Mouse (Mus musculus) embryonic fibroblast, embryonic 13.5 days (primary cell): ENCODE measurements around the gene Entr1. TPM values are rescaled to one million over a fixed set of nuclear protein-coding genes. Genes with fewer than 3 reads are reported as not detected.

ENCODE experiments used
- H3K27ac ChIP-seq: 2 replicates; pipeline ENCODE4 v1.5.1; 2012; ENCODE audit warnings: low read length, control low read depth, inconsistent platforms; ENCODE audit not compliant: insufficient read depth
- H3K4me1 ChIP-seq: 2 replicates; pipeline ENCODE4 v1.6.1; 2011; ENCODE audit warnings: low read length; ENCODE audit not compliant: control insufficient read depth, insufficient read depth
- H3K4me3 ChIP-seq: 2 replicates; pipeline ENCODE4 v1.5.1; 2011; ENCODE audit warnings: mild to moderate bottlenecking, control low read depth, low read length; ENCODE audit not compliant: insufficient read depth
- CTCF ChIP-seq: IDR thresholded peaks from 2 replicates; pipeline ENCODE4 v1.5.1; 2011; ENCODE audit warnings: mild to moderate bottlenecking, control low read depth, low read length, moderate library complexity, borderline replicate concordance; ENCODE audit not compliant: insufficient read depth
- POLR2A ChIP-seq: IDR thresholded peaks from 2 replicates; pipeline ENCODE4 v1.6.1; 2011; ENCODE audit warnings: low read depth, mild to moderate bottlenecking, control low read depth, low read length, moderate library complexity
- polyA plus RNA-seq: library from polyadenylated mRNA; stranded (reverse); fragments of >200 nt; gene quantifications from 2 replicates; pipeline ENCODE4 v1.2.4, GENCODE M21; 2011; ENCODE audit warnings: low read depth; ENCODE audit not compliant: missing spikeins, insufficient read length

The Entr1 gene
- polyA plus RNA-seq, 1 experiment: 76.1 TPM

- H3K4me1 ChIP-seq: no peaks in the 10 kb centered on the region
- no peak within 1 kb of the TSS for H3K27ac ChIP-seq
- TF ChIP-seq POLR2A: no peak
- no peak for TF ChIP-seq CTCF
- no peak within 1 kb of the TSS for H3K4me3 ChIP-seq
These were observed 28.3 kb downstream of the Entr1 start, which contains the start of gene Card9 for GRCm38 (mm10) chr2:26360772-26361171. Card9 (minus strand) TSS chr2:26360918.

- Histone ChIP-seq H3K4me1 (no peaks in the 10 kb centered on the region), H3K4me3 (no peak overlapping the region), H3K27ac (no peak overlapping the region)
- no peak for TF ChIP-seq CTCF
- no peak for TF ChIP-seq POLR2A
These were observed 29.1 kb downstream of the Entr1 start for GRCm38 (mm10) chr2:26359983-26360382.

GRCm38 (mm10) chr2:26358667-26359320 is 30.3 kb downstream of the Entr1 start:
- no peak overlapping the region for H3K27ac ChIP-seq
- TF ChIP-seq POLR2A: no peak
- TF ChIP-seq CTCF: no peak
- H3K4me1 ChIP-seq: no peaks in the 10 kb centered on the region
- no peak overlapping the region for H3K4me3 ChIP-seq

GRCm38 (mm10) chr2:26357484-26357883 is 31.6 kb downstream of the Entr1 start:
- Histone ChIP-seq H3K4me3 (no peak overlapping the region), H3K27ac (no peak overlapping the region), H3K4me1 (no peaks in the 10 kb centered on the region)
- TF ChIP-seq CTCF: no peak
- TF ChIP-seq POLR2A: no peak

DNA sequence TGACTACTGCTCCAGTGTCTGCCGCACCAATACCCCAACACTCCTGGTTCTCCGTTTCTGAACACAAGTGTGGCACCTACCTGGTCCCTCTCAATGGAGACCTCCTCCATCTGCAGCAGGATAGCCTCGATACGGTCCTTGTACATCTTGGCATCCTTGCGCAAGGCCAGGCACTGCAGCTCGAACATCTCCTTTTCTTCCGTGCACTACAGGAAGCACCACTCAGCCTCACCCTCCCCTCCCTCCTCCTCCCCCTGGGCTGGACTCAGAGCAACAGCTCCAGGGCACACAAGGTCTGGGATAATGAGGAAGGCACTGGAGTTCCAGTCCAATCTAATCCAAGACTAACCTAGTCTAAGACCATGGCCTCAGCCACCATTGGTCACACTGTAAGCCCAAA is 32.4 kb downstream of the Entr1 start:
- Histone ChIP-seq H3K27ac (no peak overlapping the region), H3K4me1 (no peaks in the 10 kb centered on the region), H3K4me3 (no peak overlapping the region)
- no peak for TF ChIP-seq POLR2A

DNA sequence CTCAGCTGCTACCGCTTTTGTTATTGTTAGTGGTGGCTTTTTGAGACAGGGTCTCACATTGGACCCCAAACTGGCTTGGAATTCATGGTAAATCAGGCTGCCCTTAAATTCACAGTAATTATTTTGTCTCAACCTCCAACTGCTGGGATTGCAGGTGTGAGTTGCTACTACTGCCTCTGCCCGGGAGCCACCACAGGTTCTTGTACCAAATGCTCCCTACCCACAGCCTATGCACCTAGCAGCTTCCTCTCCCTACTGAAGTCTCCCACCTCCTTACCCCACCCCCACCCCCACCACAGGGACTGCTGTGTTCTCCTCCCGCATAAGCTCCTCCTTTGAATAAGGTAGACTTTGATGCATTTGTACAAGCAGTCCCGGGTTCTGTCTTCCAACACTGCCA is 32.9 kb downstream of the Entr1 start:
- Histone ChIP-seq H3K4me3 (no peak overlapping the region), H3K4me1 (no peaks in the 10 kb centered on the region), H3K27ac (no peak overlapping the region)
- TF ChIP-seq POLR2A (no peak), CTCF (no peak)

DNA sequence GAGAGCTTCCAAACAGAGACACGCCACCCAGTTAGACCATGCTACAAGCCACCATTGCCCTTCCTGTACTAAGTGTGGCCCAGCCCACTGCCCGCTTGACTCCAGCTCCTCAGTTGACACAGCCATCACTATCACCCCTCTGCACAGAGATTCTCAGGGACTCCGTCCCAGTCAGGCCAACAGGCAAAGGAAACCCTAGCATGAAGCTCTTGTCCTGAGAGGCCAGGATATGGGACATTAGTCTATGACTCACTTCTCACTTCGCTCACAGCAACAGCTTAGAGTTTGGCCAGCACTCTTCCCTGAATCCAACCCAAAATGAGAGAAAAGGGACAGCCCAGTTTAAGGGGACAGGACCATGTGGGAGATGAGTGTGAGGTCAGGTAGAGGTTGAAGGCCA is 34.7 kb downstream of the Entr1 start:
- Histone ChIP-seq H3K4me1 (no peaks in the 10 kb centered on the region), H3K27ac (no peak overlapping the region), H3K4me3 (no peak overlapping the region)
- TF ChIP-seq POLR2A (no peak), CTCF (no peak)

GRCm38 (mm10) chr2:26353066-26353980 is 35.8 kb downstream of the Entr1 start:
- Histone ChIP-seq H3K4me1 (no peaks in the 10 kb centered on the region), H3K4me3 (no peak overlapping the region), H3K27ac (no peak overlapping the region)
- TF ChIP-seq CTCF (no peak), POLR2A (no peak)

- no peak for TF ChIP-seq CTCF
- no peak for TF ChIP-seq POLR2A
- peak overlapping the region; percentile 62 for H3K4me3 ChIP-seq
- H3K4me1 ChIP-seq: no peaks in the 10 kb centered on the region
- no peak overlapping the region for H3K27ac ChIP-seq
These were observed 36.7 kb downstream of the Entr1 start for GRCm38 (mm10) chr2:26352291-26352910.
